Comparison of ENCODE assay signal across 21 mouse cellular contexts in genomic region chrX:68736902-68737301, GRCm38 (mm10). TPM values are rescaled to one million over a fixed set of nuclear protein-coding genes. Genes with fewer than 3 reads are reported as not detected.
"Had no signal": no experiment of that assay in that cellular context is flagged by ENCODE, and none has a peak within 500 bp of the region (broad histone marks: within the 10 kb centered on the region; RNA-seq: fewer than 3 reads in every experiment).

No protein-coding gene starts in this region.

- H3K36me3 ChIP-seq: neural tube, embryonic 13.5 days; neural tube, embryonic 15.5 days; stomach, embryonic 15.5 days had no signal

- H3K9ac ChIP-seq: neural tube, embryonic 13.5 days; neural tube, embryonic 15.5 days; stomach, embryonic 15.5 days had no signal

- H3K4me3 ChIP-seq: neural tube, embryonic 13.5 days; neural tube, embryonic 15.5 days; stomach, embryonic 15.5 days had no signal

- H3K4me1 ChIP-seq: neural tube, embryonic 13.5 days; neural tube, embryonic 15.5 days; stomach, embryonic 15.5 days had no signal

- H3K27ac ChIP-seq: neural tube, embryonic 13.5 days; neural tube, embryonic 15.5 days; stomach, embryonic 15.5 days; stomach, postnatal 0 days had no signal

- H3K9me3 ChIP-seq: neural tube, embryonic 13.5 days; neural tube, embryonic 15.5 days; stomach, embryonic 15.5 days had no signal

- DNase-seq: retina, postnatal 1 day; right cerebral cortex, adult 18-20 months; right cerebral cortex, postnatal 14 days; right cerebral cortex, postnatal 25 days; right cerebral cortex, postnatal 4 days; spleen, adult 18-20 months; thymus, adult 18-20 months; thymus, adult 2 months; thymus, postnatal 14 days; thymus, postnatal 25 days; thymus, postnatal 36 days; thymus, postnatal 4 days had no signal

- H3K27me3 ChIP-seq: neural tube, embryonic 13.5 days; neural tube, embryonic 15.5 days; stomach, embryonic 15.5 days had no signal

RNA-seq across cellular contexts. Expression of gene Fmr1nb, which starts 24.7 kb away (rescaled TPM):
- total RNA-seq: neutrophil, adult 5-6 weeks had no signal
- polyA plus RNA-seq: neural tube, embryonic 13.5 days; neural tube, embryonic 14.5 days; stomach, embryonic 14.5 days; stomach, embryonic 16.5 days; thymus, postnatal 0 days had no signal
